Mouse (Mus musculus): ENCODE results near the gene Nkd1. TPM values are rescaled to one million over a fixed set of nuclear protein-coding genes. Genes with fewer than 3 reads are reported as not detected.

The Nkd1 gene
- polyA plus RNA-seq, 1 experiment from 2014 or later, result 57.6 TPM

DNA sequence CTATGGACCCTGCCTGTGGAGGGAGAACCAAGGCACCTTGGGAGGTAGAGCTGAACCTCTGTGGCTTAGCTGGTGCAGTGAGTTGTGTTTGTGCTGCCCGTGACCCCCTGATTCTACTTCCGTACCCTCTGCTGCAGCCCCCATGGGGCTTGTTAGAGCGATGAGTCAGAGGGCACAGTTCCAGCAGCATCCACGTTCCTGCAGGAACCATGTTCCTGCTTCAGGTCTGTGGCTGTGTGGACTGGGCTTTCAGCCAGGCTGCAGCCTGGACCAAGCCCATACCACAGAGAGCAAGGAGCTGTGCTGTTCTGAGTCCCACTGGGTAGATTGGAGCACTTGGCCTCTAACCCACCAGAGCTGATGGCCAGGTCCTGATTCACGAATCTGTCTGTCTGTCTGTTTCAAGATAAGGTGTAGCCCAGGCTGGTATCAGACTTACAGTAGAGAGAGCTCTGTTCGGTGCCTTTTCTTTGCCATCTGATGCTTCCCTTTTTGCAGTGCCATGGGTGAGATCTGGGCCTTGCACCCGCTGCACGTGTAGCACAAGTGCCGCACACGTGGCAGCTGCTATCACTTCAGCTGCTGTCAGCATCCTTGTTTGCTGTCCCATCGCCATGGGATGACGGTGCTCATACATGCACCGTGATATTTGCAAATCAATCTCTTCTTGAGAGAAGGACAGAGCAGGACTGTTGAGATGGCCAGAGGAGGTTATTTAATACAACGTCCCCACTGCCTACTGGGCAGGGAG lies 50.5 kb downstream of the Nkd1 start:
- Histone ChIP-seq H3K27me3 (ENCODE audit: control insufficient read depth, insufficient read depth, low read length) (no peaks in the 10 kb centered on the region), H3K27ac (no peak overlapping the region), H3K4me2 (replicated peaks) (no peak overlapping the region), H3K9me3 (ENCODE audit: control insufficient read depth, low read length) (no peaks in the 10 kb centered on the region), H3K36me3 (replicated peaks; ENCODE audit: control insufficient read depth, insufficient read depth) (no peaks in the 10 kb centered on the region), H3K9ac (no peak overlapping the region), H3K4me3 (replicated peaks; ENCODE audit: low read length) (no peak overlapping the region), H3K4me1 (replicated peaks; ENCODE audit: control insufficient read depth, insufficient read depth, low read length) (peaks cover 18% of the 10 kb centered on the region; the same call in 1 of the 2 replicates)
- DNase-seq (ENCODE audit: low spot score) (no peak), ATAC-seq (ENCODE audit: low FRiP score) (no peak)
- 73% methylated on average over 14 of the region's 14 CpGs for WGBS

DNA sequence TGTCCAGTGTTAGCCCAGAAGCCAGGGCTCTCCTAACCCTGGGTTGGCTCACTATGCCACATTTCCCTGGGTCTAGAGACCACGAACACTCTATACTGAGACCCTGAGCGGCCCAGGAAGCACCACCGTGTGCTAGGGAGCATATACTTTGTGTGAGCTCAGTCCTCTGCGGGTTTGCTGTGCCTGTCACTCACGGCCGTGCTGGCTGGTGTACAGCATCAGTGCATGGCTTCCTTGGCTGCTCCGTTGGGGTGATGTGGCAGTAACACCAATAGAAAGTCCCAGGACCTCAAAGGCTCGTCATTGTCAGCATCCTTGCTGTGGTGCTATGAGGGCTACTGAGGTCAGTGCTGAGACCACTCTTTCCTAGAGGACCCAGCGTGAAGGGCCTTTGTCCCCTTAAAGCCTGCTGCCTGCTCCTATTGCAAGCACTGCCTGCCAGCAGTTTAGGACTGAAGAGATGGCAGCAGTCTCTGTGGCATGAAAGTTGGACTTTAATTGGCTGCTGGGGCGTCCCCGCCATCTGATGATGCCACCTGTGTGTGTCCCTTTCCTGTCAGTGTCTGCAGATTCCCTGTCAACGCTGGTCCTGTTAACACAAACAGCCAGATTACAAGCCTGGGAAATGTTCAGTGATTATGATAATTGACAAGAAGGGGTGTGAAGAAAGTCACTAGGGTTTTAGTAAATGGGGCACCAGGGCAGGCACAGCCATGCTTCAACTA lies 51.2 kb downstream of the Nkd1 start:
- H3K9me3 ChIP-seq (ENCODE audit: control insufficient read depth, low read length), result no peaks in the 10 kb centered on the region
- H3K27me3 ChIP-seq (ENCODE audit: control insufficient read depth, insufficient read depth, low read length), result no peaks in the 10 kb centered on the region
- H3K4me2 ChIP-seq (replicated peaks), result no peak overlapping the region
- no peak overlapping the region for H3K27ac ChIP-seq
- no peaks in the 10 kb centered on the region for H3K36me3 ChIP-seq (replicated peaks; ENCODE audit: control insufficient read depth, insufficient read depth)
- H3K4me1 ChIP-seq (replicated peaks; ENCODE audit: control insufficient read depth, insufficient read depth, low read length), result peaks cover 18% of the 10 kb centered on the region; the same call in 1 of the 2 replicates
- no peak for ATAC-seq (ENCODE audit: low FRiP score)
- DNase-seq (ENCODE audit: low spot score), result no peak
- no peak overlapping the region for H3K4me3 ChIP-seq (replicated peaks; ENCODE audit: low read length)
- 73% methylated on average over 12 of the region's 12 CpGs for WGBS
- no peak overlapping the region for H3K9ac ChIP-seq

GRCm38 (mm10) chr8:88572941-88573645 lies 51.9 kb downstream of the Nkd1 start:
- H3K9ac ChIP-seq, result no peak overlapping the region
- WGBS, result 84% methylated on average over 14 of the region's 14 CpGs
- H3K27ac ChIP-seq, result no peak overlapping the region
- no peaks in the 10 kb centered on the region for H3K36me3 ChIP-seq (replicated peaks; ENCODE audit: control insufficient read depth, insufficient read depth)
- DNase-seq (ENCODE audit: low spot score), result no peak
- ATAC-seq (ENCODE audit: low FRiP score), result no peak
- H3K4me3 ChIP-seq (replicated peaks; ENCODE audit: low read length), result no peak overlapping the region
- no peaks in the 10 kb centered on the region for H3K9me3 ChIP-seq (ENCODE audit: control insufficient read depth, low read length)
- H3K4me1 ChIP-seq (replicated peaks; ENCODE audit: control insufficient read depth, insufficient read depth, low read length), result peaks cover 24% of the 10 kb centered on the region; the same call in 1 of the 2 replicates
- H3K27me3 ChIP-seq (ENCODE audit: control insufficient read depth, insufficient read depth, low read length), result no peaks in the 10 kb centered on the region
- H3K4me2 ChIP-seq (replicated peaks), result no peak overlapping the region

DNA sequence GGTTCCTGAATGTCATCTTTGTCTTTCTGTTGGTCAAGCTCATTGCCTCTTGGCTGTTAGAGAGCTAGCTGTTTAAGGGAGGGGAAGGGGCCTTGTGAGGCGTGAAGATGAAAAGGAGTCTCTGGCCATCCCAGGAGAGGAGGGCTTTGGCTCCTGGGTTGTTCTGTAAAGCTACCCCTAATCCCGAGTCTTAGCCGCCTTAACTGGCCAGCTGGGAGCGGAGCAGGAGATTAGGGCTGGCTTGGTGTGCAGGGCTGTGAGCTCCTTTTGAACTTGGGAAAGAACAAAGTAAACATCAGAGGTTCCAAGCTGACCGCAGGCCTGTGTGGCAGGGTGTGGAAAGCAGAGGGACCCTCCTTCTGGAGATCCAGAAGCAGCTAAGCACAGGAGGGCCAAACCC lies 53.8 kb downstream of the Nkd1 start:
- DNase-seq (ENCODE audit: low spot score), result no peak
- Histone ChIP-seq H3K4me3 (replicated peaks; ENCODE audit: low read length) (no peak overlapping the region), H3K36me3 (replicated peaks; ENCODE audit: control insufficient read depth, insufficient read depth) (no peaks in the 10 kb centered on the region), H3K9ac (no peak overlapping the region), H3K4me2 (replicated peaks) (no peak overlapping the region), H3K4me1 (replicated peaks; ENCODE audit: control insufficient read depth, insufficient read depth, low read length) (peaks cover 29% of the 10 kb centered on the region; the same call in 1 of the 2 replicates), H3K9me3 (ENCODE audit: control insufficient read depth, low read length) (no peaks in the 10 kb centered on the region), H3K27me3 (ENCODE audit: control insufficient read depth, insufficient read depth, low read length) (no peaks in the 10 kb centered on the region), H3K27ac (no peak overlapping the region)
- WGBS, result 77% methylated on average over 5 of the region's 5 CpGs
- no peak for ATAC-seq (ENCODE audit: low FRiP score)

DNA sequence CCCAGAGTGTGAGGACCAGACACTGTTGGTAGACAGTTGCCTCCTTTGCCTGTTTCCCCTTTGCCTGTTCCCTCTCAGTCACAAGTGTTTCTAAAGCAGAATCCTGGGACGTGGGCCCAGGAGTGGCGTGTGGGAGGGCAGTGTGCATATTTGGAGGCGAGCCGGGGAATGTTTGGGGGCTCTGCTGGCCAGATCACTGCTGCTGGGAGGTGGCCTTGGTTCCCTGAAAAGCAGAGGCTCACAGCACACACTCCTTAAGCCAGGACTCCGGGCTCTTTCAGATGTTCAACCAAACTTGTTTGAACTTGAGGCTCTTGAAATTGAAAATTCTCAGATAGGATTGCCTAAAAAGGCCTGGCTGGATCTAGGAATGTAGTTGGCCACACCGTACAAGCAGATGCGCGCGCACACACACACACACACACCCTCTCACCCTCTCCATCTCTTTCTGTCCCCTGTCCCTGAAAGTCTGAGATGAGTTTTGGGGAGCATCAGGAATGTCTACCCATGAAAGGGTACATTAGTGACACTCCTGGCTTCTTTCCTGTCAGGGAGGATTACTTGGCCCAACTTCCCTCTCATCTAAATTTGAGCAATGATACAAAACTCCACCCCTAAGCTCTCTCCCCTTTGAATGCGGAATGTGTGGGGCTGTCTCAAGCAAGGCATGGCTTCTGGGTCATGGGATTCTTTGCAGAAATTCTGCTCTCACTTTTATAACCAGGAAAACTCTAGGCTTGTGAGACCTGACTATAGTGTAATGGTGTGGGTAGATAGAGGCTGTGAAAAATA lies 55.4 kb downstream of the Nkd1 start:
- Histone ChIP-seq H3K4me1 (replicated peaks; ENCODE audit: control insufficient read depth, insufficient read depth, low read length) (peaks cover 26% of the 10 kb centered on the region; the same call in 1 of the 2 replicates), H3K36me3 (replicated peaks; ENCODE audit: control insufficient read depth, insufficient read depth) (no peaks in the 10 kb centered on the region)
- DNase-seq (ENCODE audit: low spot score), result no peak

DNA sequence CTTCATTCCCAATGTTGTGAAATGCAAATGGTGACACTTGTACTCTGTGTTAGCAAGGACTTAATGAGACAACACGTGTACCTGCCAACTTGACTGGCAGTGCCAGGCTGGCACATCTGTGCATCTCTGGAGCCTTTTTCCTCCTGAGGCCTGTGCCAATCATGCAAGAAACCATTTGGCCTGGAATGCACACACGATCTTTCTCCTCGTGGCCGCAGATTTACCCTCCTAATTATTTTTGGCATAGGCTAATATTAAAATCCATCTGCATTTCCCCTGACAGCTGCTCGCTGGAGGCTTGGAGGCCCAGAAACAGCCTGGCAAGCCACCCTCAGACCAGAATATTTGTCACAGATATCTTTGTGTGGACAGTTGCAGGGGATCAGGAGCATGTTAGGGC lies 56.5 kb downstream of the Nkd1 start:
- H3K27ac ChIP-seq, result 0 out of 2 replicates have a peak overlapping the region, but pooled peaks have one; percentile 3
- no peaks in the 10 kb centered on the region for H3K36me3 ChIP-seq (replicated peaks; ENCODE audit: control insufficient read depth, insufficient read depth)
- H3K4me1 ChIP-seq (replicated peaks; ENCODE audit: control insufficient read depth, insufficient read depth, low read length), result peaks cover 26% of the 10 kb centered on the region; the same call in 1 of the 2 replicates
- DNase-seq (ENCODE audit: low spot score) (no peak), ATAC-seq (ENCODE audit: low FRiP score) (no peak)
- no peak overlapping the region for H3K4me2 ChIP-seq (replicated peaks)
- H3K27me3 ChIP-seq (ENCODE audit: control insufficient read depth, insufficient read depth, low read length), result no peaks in the 10 kb centered on the region
- no peak overlapping the region for H3K4me3 ChIP-seq (replicated peaks; ENCODE audit: low read length)
- WGBS, result 48% methylated on average over 5 of the region's 5 CpGs
- H3K9ac ChIP-seq, result no peak overlapping the region
- no peaks in the 10 kb centered on the region for H3K9me3 ChIP-seq (ENCODE audit: control insufficient read depth, low read length)

More for the DNA sequence above, 55.4 kb downstream of the Nkd1 start:
- WGBS, result 82% methylated on average over 10 of the region's 10 CpGs
- no peak for ATAC-seq (ENCODE audit: low FRiP score)
- no peaks in the 10 kb centered on the region for H3K27me3 ChIP-seq (ENCODE audit: control insufficient read depth, insufficient read depth, low read length)
- no peak overlapping the region for H3K9ac ChIP-seq
- no peaks in the 10 kb centered on the region for H3K9me3 ChIP-seq (ENCODE audit: control insufficient read depth, low read length)
- no peak overlapping the region for H3K4me3 ChIP-seq (replicated peaks; ENCODE audit: low read length)
- H3K4me2 ChIP-seq (replicated peaks), result no peak overlapping the region
- H3K27ac ChIP-seq, result no peak overlapping the region

GRCm38 (mm10) chr8:88578413-88579175 lies 57.4 kb downstream of the Nkd1 start:
- peaks cover 26% of the 10 kb centered on the region; the same call in 1 of the 2 replicates for H3K4me1 ChIP-seq (replicated peaks; ENCODE audit: control insufficient read depth, insufficient read depth, low read length)
- DNase-seq (ENCODE audit: low spot score), result no peak

DNA sequence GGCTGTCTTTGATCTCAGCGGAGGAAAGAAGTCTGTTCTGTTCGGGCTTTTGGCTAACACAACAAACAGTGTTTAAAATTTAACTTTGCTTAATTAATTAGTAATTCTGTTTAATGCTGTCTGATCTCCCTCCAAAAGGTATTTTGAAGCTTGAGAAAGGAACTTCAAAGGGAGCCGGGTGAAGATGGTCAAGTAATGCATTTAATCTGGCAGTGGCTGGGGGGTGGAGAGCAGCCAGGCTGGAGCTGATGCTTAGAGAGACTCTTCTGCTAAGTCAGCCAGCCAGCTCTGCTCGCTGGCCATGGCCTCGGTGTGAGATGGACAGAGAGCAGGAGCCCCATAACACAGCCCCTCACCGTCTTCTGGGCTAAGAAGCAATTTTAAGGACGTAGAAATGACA lies 58.1 kb downstream of the Nkd1 start:
- no peak overlapping the region for H3K4me3 ChIP-seq (replicated peaks; ENCODE audit: low read length)
- no peaks in the 10 kb centered on the region for H3K9me3 ChIP-seq (ENCODE audit: control insufficient read depth, low read length)
- WGBS, result 44% methylated on average over 7 of the region's 7 CpGs
- peaks cover 26% of the 10 kb centered on the region; the same call in 1 of the 2 replicates for H3K4me1 ChIP-seq (replicated peaks; ENCODE audit: control insufficient read depth, insufficient read depth, low read length)
- no peak overlapping the region for H3K9ac ChIP-seq
- DNase-seq (ENCODE audit: low spot score), result no peak
- H3K27ac ChIP-seq, result no peak overlapping the region
- no peaks in the 10 kb centered on the region for H3K36me3 ChIP-seq (replicated peaks; ENCODE audit: control insufficient read depth, insufficient read depth)
- no peak overlapping the region for H3K4me2 ChIP-seq (replicated peaks)
- no peak for ATAC-seq (ENCODE audit: low FRiP score)
- no peaks in the 10 kb centered on the region for H3K27me3 ChIP-seq (ENCODE audit: control insufficient read depth, insufficient read depth, low read length)

More at GRCm38 (mm10) chr8:88578413-88579175, 57.4 kb downstream of the Nkd1 start:
- H3K36me3 ChIP-seq (replicated peaks; ENCODE audit: control insufficient read depth, insufficient read depth), result no peaks in the 10 kb centered on the region
- no peak overlapping the region for H3K4me2 ChIP-seq (replicated peaks)
- WGBS, result 45% methylated on average over 14 of the region's 14 CpGs
- no peak overlapping the region for H3K27ac ChIP-seq
- no peak overlapping the region for H3K4me3 ChIP-seq (replicated peaks; ENCODE audit: low read length)
- ATAC-seq (ENCODE audit: low FRiP score), result peak; percentile 50; the same call in 1 of the 2 replicates
- H3K9me3 ChIP-seq (ENCODE audit: control insufficient read depth, low read length), result no peaks in the 10 kb centered on the region
- no peak overlapping the region for H3K9ac ChIP-seq
- no peaks in the 10 kb centered on the region for H3K27me3 ChIP-seq (ENCODE audit: control insufficient read depth, insufficient read depth, low read length)

Data from hindbrain, embryonic 14.5 days (tissue).